ENCODE assay signal across 10 mouse cellular contexts in the genomic region with DNA sequence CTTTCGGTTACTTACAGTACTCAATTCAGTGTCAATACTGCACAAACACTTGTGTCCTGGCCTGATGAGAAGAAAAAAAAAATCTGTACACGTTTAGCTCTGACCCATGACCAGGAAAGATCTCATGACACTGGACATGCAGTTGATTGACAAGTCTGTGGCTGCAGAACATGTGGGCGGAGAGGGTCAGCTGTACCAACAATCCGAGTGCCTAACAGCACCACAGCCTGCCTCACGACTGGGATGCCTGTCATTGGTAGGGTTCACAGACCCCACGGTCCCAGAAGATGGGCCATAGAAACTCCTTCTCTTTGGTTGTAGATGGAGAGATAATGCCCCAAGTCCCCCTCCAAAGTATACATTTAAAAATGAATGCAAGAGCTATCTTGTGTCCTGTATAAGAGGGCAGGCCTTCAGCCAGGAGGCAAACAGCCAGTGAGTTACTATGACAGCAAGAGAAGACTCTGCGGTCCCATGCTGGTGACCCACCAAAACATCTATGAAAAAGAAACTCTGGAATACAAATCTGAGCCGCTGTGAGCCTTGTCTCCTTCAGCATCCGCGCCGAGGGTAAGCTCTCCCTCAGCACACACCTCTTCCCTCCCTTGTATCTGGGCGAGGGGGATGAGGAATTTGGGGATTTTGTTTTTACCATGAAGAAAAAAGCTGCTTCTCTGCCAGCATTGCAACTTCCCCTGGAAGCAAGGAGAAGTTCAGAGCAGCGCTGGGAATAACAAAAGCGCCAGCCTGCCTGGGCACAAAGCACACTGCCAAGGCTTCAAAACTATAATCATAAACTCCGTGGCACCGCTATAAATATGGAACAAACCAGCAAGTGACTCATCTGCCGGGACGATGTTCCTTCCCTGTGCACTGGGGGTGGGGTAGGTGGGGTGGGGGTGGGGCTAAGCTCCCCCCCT.
DNase-seq lines count a peak whose midpoint lies in the region; ATAC-seq and TF ChIP-seq lines count a peak whose summit lies in the region.
"Had no signal": no experiment of that assay in that cellular context is flagged by ENCODE, and none has a peak within 500 bp of the region (broad histone marks: within the 10 kb centered on the region; RNA-seq: fewer than 3 reads in every experiment).

No protein-coding gene starts in this region.

- no peaks in the 10 kb centered on the region for H3K36me3 ChIP-seq in forebrain, embryonic 16.5 days (ENCODE audit: control insufficient read depth, insufficient read depth)
- no peaks in the 10 kb centered on the region for H3K36me3 ChIP-seq in forebrain, embryonic 15.5 days
- H3K36me3 ChIP-seq in neural tube, embryonic 15.5 days = peaks cover 4% of the 10 kb centered on the region
- peaks cover 47% of the 10 kb centered on the region for H3K36me3 ChIP-seq in intestine, postnatal 0 days (ENCODE audit: control insufficient read depth, insufficient read depth)
- H3K36me3 ChIP-seq: liver, embryonic 13.5 days had no signal

- no peak overlapping the region for H3K4me2 ChIP-seq in forebrain, embryonic 16.5 days (ENCODE audit: low read length)
- H3K4me2 ChIP-seq in forebrain, embryonic 15.5 days (replicated peaks) = no peak overlapping the region
- peak overlapping the region; percentile 17; the same call in 1 of the 2 replicates for H3K4me2 ChIP-seq in neural tube, embryonic 15.5 days
- H3K4me2 ChIP-seq in intestine, postnatal 0 days (replicated peaks; ENCODE audit: low read depth) = no peak overlapping the region
- H3K4me2 ChIP-seq: liver, embryonic 13.5 days had no signal

- no peaks in the 10 kb centered on the region for H3K9me3 ChIP-seq in forebrain, embryonic 16.5 days (ENCODE audit: control insufficient read depth, low read length)
- no peaks in the 10 kb centered on the region for H3K9me3 ChIP-seq in forebrain, embryonic 15.5 days
- H3K9me3 ChIP-seq in neural tube, embryonic 15.5 days (replicated peaks) = no peaks in the 10 kb centered on the region
- no peaks in the 10 kb centered on the region for H3K9me3 ChIP-seq in intestine, postnatal 0 days (ENCODE audit: control insufficient read depth)
- H3K9me3 ChIP-seq: liver, embryonic 13.5 days had no signal

- no peak overlapping the region for H3K9ac ChIP-seq in forebrain, embryonic 16.5 days (replicated peaks; ENCODE audit: low read depth, low read length)
- H3K9ac ChIP-seq in forebrain, embryonic 15.5 days (replicated peaks) = no peak overlapping the region
- no peak overlapping the region for H3K9ac ChIP-seq in neural tube, embryonic 15.5 days (replicated peaks)
- H3K9ac ChIP-seq in intestine, postnatal 0 days (ENCODE audit: low read depth, low read length) = no peak overlapping the region
- H3K9ac ChIP-seq: liver, embryonic 13.5 days had no signal

- intact Hi-C loops in left cerebral cortex, adult 2 months (cut with DNase I) = loop anchor here (1.0 kb wide), 1 partner anchor 73 kb away; no protein-coding TSS in a partner anchor
- intact Hi-C loops in left cerebral cortex, postnatal 10 days (cut with DNase I) = no loop called here

- DNase-seq in left cerebral cortex, adult 2 months (ENCODE audit: extremely low spot score in 1 of 2, low spot score in 2 of 2) = peak; percentile 29 to 37
- no peak for DNase-seq in left cerebral cortex, postnatal 10 days (ENCODE audit: extremely low spot score in 1 of 2, low spot score in 2 of 2)
- peak; percentile 85 for DNase-seq in brain, adult 2 months (ENCODE audit: low read depth, low spot score)
- DNase-seq in testis, postnatal 14 days (ENCODE audit: low spot score) = no peak
- DNase-seq: cerebellum, postnatal 36 days; liver, embryonic 13.5 days had no signal

- no peak for TF ChIP-seq CTCF in left cerebral cortex, adult 2 months (IDR thresholded peaks at IDR 0.05)
- TF ChIP-seq CTCF in intestine, postnatal 0 days (IDR thresholded peaks at IDR 0.05; ENCODE audit: low read depth) = no peak

- no peak overlapping the region for H3K4me3 ChIP-seq in forebrain, embryonic 16.5 days (replicated peaks; ENCODE audit: low read length)
- H3K4me3 ChIP-seq in forebrain, embryonic 15.5 days = no peak overlapping the region
- 0 out of 2 replicates have a peak overlapping the region, but pooled peaks have one; percentile 17 for H3K4me3 ChIP-seq in left cerebral cortex, adult 2 months
- no peak overlapping the region for H3K4me3 ChIP-seq in neural tube, embryonic 15.5 days (replicated peaks)
- no peak overlapping the region for H3K4me3 ChIP-seq in intestine, postnatal 0 days (ENCODE audit: low read depth, low read length)
- H3K4me3 ChIP-seq: liver, embryonic 13.5 days had no signal

- H3K27me3 ChIP-seq in forebrain, embryonic 16.5 days (replicated peaks; ENCODE audit: control insufficient read depth, insufficient read depth, low read length) = no peaks in the 10 kb centered on the region
- no peaks in the 10 kb centered on the region for H3K27me3 ChIP-seq in forebrain, embryonic 15.5 days
- H3K27me3 ChIP-seq in neural tube, embryonic 15.5 days (replicated peaks) = no peaks in the 10 kb centered on the region
- H3K27me3 ChIP-seq in intestine, postnatal 0 days (replicated peaks; ENCODE audit: control insufficient read depth, insufficient read depth, low read length) = no peaks in the 10 kb centered on the region
- H3K27me3 ChIP-seq: liver, embryonic 13.5 days had no signal

- ATAC-seq in forebrain, embryonic 16.5 days = peak; percentile 31; the same call in 1 of the 2 replicates
- no peak for ATAC-seq in forebrain, embryonic 15.5 days (replicated peaks)
- ATAC-seq in neural tube, embryonic 15.5 days (ENCODE audit: low FRiP score) = no peak
- ATAC-seq in intestine, postnatal 0 days = no peak

- peaks cover 14% of the 10 kb centered on the region for H3K4me1 ChIP-seq in forebrain, embryonic 16.5 days (replicated peaks; ENCODE audit: control insufficient read depth, insufficient read depth, low read length)
- H3K4me1 ChIP-seq in forebrain, embryonic 15.5 days = no peaks in the 10 kb centered on the region
- peaks cover 19% of the 10 kb centered on the region; the same call in 1 of the 2 replicates for H3K4me1 ChIP-seq in neural tube, embryonic 15.5 days
- H3K4me1 ChIP-seq in intestine, postnatal 0 days (replicated peaks; ENCODE audit: control insufficient read depth, insufficient read depth, low read length) = peaks cover 3% of the 10 kb centered on the region; the same call in 1 of the 2 replicates
- H3K4me1 ChIP-seq: liver, embryonic 13.5 days had no signal

- 61% methylated on average over 18 of the region's 18 CpGs for WGBS in forebrain, embryonic 16.5 days
- WGBS in forebrain, embryonic 15.5 days = 71% methylated on average over 18 of the region's 18 CpGs
- 69% methylated on average over 18 of the region's 18 CpGs for WGBS in neural tube, embryonic 15.5 days
- WGBS in intestine, postnatal 0 days = 69% methylated on average over 18 of the region's 18 CpGs

- no peak overlapping the region for H3K27ac ChIP-seq in forebrain, embryonic 16.5 days (ENCODE audit: low read length)
- H3K27ac ChIP-seq in forebrain, embryonic 15.5 days (replicated peaks) = no peak overlapping the region
- peak overlapping the region; percentile 87 for H3K27ac ChIP-seq in left cerebral cortex, adult 2 months
- H3K27ac ChIP-seq in neural tube, embryonic 15.5 days (replicated peaks) = peak overlapping the region; percentile 4; the same call in 1 of the 2 replicates
- H3K27ac ChIP-seq in intestine, postnatal 0 days (ENCODE audit: low read depth, low read length) = no peak overlapping the region
- H3K27ac ChIP-seq: liver, embryonic 13.5 days had no signal

Comparison
In these comparisons a context has a peak if more than half of its experiments do, and no peak if none do; other contexts are left out.
1. DNase-seq: peak in left cerebral cortex, adult 2 months (2 of 2) and brain, adult 2 months (single experiment); none in left cerebral cortex, postnatal 10 days (0 of 2) and testis, postnatal 14 days (single experiment).
2. H3K27ac ChIP-seq: peak in left cerebral cortex, adult 2 months (single experiment) and neural tube, embryonic 15.5 days (single experiment); none in forebrain, embryonic 16.5 days (single experiment), forebrain, embryonic 15.5 days (single experiment) and intestine, postnatal 0 days (single experiment).